Mouse (Mus musculus) heart, embryonic 14.5 days (tissue): Measurements from ENCODE around the gene Car8. TPM values are rescaled to one million over a fixed set of nuclear protein-coding genes. Genes with fewer than 3 reads are reported as not detected.
"Not testable (repeated sequence)": the region's sequence is repeated elsewhere in the genome, so short reads cannot be mapped to it uniquely, and the experiment has no call there.

Experiments used
- ATAC-seq: fragments of 200-750 bp; cut with Nextera tagmentation; 2 replicates; pipeline ENCODE4 v1.8.0; 2017; ENCODE audit warnings: low read depth, moderate TSS enrichment; ENCODE audit not compliant: insufficient number of reproducible peaks, insufficient read depth, low FRiP score
- H3K27ac ChIP-seq, 2 experiments: fragments of 200-500 bp in 1 of 2; fragments of 300-500 bp in 1 of 2; sonication (generic) in 1 of 2; replicated peaks in 1 of 2; 2 replicates each; pipeline ENCODE4 v1.5.1; 2012 to 2014; ENCODE audit warnings: low read depth in 2 of 2, low read length in 2 of 2, control low read depth in 1 of 2, mild to moderate bottlenecking in 1 of 2, mixed read lengths in 1 of 2; ENCODE audit not compliant: control insufficient read depth in 1 of 2, insufficient read depth in 1 of 2
- H3K27me3 ChIP-seq: fragments of 300-500 bp; sonication (generic); 2 replicates; pipeline ENCODE4 v1.6.1; 2014; ENCODE audit warnings: mild to moderate bottlenecking, low read length, control low read depth; ENCODE audit not compliant: control insufficient read depth, insufficient read depth
- H3K36me3 ChIP-seq: fragments of 300-500 bp; sonication (generic); 2 replicates; pipeline ENCODE4 v1.6.1; 2014; ENCODE audit warnings: mild to moderate bottlenecking, control low read depth, low read length, mixed read lengths; ENCODE audit not compliant: control insufficient read depth, insufficient read depth
- H3K4me1 ChIP-seq, 2 experiments: fragments of 200-500 bp in 1 of 2; fragments of 300-500 bp in 1 of 2; sonication (generic) in 1 of 2; 2 replicates each; pipeline ENCODE4 v1.6.1; 2012 to 2014; ENCODE audit warnings: low read length in 2 of 2, control low read depth in 1 of 2, mixed read lengths in 1 of 2; ENCODE audit not compliant: control insufficient read depth in 2 of 2, insufficient read depth in 2 of 2
- H3K4me2 ChIP-seq: fragments of 300-500 bp; sonication (generic); 2 replicates; pipeline ENCODE4 v1.6.1; 2014; ENCODE audit warnings: mild to moderate bottlenecking, low read length
- H3K4me3 ChIP-seq, 2 experiments: fragments of 200-500 bp in 1 of 2; fragments of 300-500 bp in 1 of 2; sonication (generic) in 1 of 2; 2 replicates each; pipeline ENCODE4 v1.5.1; 2012 to 2014; ENCODE audit warnings: low read length in 2 of 2, mild to moderate bottlenecking in 2 of 2, control low read depth in 1 of 2, low read depth in 1 of 2, moderate library complexity in 1 of 2; ENCODE audit not compliant: control insufficient read depth in 1 of 2, insufficient read depth in 1 of 2
- H3K9ac ChIP-seq: fragments of 300-500 bp; sonication (generic); 2 replicates; pipeline ENCODE4 v1.6.1; 2014; ENCODE audit warnings: mild to moderate bottlenecking, low read length
- H3K9me3 ChIP-seq: fragments of 300-500 bp; sonication (generic); 2 replicates; pipeline ENCODE4 v1.6.1; 2016; ENCODE audit warnings: low read length, control low read depth; ENCODE audit not compliant: control insufficient read depth
- WGBS: fragments of 180-500 bp; shearing (Covaris S2); extraction: QIAGEN DNeasy Blood & Tissue Kit; methylation state at CpG from one replicate; pipeline ENCODE4 v1.1.7; 2014; 5-methylcytosine and 5-hydroxymethylcytosine counted together
- polyA plus RNA-seq: library from polyadenylated mRNA; unstranded; fragments of >200 nt; fragmentation: Nextera tagmentation; extraction: Ambion mirVana; gene quantifications from 2 replicates; pipeline ENCODE4 v1.2.1, GENCODE M21; 2014

The Car8 gene
- polyA plus RNA-seq, 1 experiment from 2014 or later, result 11.2 TPM

DNA sequence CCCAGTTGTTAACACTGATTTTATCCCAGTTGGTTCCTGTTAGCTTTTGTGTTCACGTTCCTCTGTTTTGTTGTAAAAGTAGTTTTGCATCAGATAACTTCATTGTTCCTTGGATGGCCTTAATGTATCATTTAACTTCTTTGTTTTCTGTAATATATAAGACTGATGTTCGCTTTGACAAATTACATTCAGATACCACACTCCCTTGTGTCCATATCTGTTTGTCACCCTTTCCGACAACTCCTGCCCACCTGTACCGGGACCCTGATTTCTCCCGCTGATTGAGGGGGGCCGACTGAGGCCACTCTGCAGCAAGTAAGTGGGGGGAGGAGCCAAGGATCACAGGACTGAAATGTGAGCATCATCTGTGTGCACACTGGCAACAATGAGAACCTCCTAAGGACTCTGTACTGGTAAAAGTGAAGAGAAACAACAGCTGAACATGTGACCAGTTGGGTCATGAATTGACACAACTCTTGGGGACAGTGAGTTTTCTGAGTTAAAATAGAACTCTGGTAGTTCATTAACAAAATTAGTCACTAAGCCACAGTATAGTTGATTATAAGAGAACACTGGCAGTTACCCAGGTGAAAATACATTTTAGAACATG, 84.1 kb downstream of the Car8 start:
- Histone ChIP-seq H3K9ac (no peak overlapping the region), H3K27me3 (no peaks in the 10 kb centered on the region), H3K9me3 (no peaks in the 10 kb centered on the region), H3K4me2 (no peak overlapping the region), H3K27ac (no peak overlapping the region), H3K4me3 (no peak overlapping the region), H3K36me3 (no peaks in the 10 kb centered on the region), H3K4me1 (peaks cover 0 to 2% of the 10 kb centered on the region in 2 experiments; a peak in 1 of 4 replicates)
- ATAC-seq, result no peak
- WGBS, result 73% methylated on average over 6 of the region's 6 CpGs

DNA sequence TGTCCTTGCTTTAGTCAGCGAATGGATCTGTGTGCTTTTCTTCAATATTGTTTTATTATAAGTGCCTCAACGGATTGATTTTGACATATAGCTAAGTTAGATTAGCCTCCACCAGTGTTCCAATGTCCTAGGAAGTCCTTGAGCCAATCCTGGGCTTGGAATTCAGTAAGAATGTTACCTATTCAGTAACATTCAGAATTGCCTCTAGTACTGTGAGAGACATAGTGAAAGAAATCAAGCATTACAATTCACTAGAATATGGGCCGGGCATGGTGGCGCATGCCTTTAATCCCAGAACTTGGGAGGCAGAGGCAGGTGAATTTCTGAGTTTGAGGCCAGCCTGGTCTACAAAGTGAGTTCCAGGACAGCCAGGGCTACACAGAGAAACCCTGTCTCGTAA, 84.9 kb downstream of the Car8 start:
- not testable (repeated sequence) for H3K27ac ChIP-seq, H3K36me3 ChIP-seq, H3K4me1 ChIP-seq, H3K4me3 ChIP-seq, H3K27me3 ChIP-seq, ATAC-seq, H3K4me2 ChIP-seq, H3K9ac ChIP-seq, H3K9me3 ChIP-seq
- WGBS, result 84% methylated on average over 5 of the region's 5 CpGs

DNA sequence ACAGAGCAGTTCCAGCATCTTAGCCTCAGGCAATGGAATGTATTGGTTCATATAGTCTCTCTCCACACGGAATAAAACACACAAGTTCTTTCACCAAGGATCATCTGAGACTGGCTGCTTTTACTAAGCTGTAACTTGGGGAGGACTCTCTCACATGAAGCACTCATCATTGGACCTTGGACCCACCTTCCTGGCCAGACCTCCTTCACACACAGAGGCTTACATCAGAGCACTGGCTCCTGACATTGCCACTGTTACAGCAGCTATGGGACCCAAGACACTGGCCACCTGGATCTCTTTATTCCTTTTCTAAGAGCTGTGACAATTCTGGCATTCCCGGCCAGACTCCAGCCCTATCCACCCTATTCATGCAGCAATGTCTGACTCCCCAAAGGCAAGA, 101.4 kb downstream of the Car8 start:
- H3K27me3 ChIP-seq, result no peaks in the 10 kb centered on the region
- no peak for ATAC-seq
- WGBS, result 77% methylated on average over 2 of the region's 2 CpGs

DNA sequence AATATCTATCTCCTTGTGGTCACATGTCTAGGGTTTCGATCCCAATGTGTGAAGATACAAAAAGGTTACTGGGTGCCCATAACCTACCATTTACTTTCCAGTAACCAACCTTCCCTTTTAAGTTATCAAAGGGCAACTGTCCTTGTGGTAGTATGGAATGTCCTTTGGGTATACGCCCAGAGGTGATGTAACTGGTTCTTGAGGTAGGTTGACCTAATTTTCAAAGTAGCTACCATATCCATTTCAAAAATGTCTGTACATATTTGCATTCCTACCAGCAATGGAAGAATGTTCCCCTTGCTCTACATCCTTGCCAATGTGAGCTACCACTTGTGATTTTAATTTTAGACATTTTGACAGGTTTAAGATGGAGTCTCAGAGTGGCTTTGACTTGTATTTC, 106.8 kb downstream of the Car8 start:
- no peaks in the 10 kb centered on the region for H3K36me3 ChIP-seq

More for the DNA sequence above, 101.4 kb downstream of the Car8 start:
- Histone ChIP-seq H3K4me1 (no peaks in the 10 kb centered on the region), H3K4me2 (no peak overlapping the region), H3K9me3 (no peaks in the 10 kb centered on the region), H3K9ac (no peak overlapping the region), H3K4me3 (no peak overlapping the region), H3K27ac (no peak overlapping the region), H3K36me3 (no peaks in the 10 kb centered on the region)

DNA sequence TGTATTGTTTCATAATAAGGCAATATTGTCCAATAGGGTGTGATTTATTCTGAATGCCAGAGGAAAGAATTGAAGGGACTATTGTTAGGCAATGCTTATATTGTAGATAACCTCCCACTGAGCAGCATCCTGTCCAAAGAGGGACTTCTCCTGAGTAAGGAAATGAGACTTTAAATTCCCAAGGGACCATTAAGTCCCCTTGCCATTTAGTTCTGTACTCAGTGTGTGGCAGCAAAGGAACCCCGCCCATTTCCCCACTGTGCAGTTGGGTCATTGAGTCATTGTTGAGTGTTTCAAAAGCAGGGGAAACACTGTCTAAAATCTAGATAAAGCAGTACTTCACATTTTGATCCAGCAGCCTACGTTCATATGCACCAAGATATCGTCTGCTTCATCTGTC, 125.3 kb downstream of the Car8 start:
- Histone ChIP-seq H3K4me2 (no peak overlapping the region), H3K36me3 (no peaks in the 10 kb centered on the region), H3K9me3 (no peaks in the 10 kb centered on the region), H3K4me3 (no peak overlapping the region), H3K27ac (no peak overlapping the region), H3K27me3 (no peaks in the 10 kb centered on the region), H3K9ac (no peak overlapping the region), H3K4me1 (no peaks in the 10 kb centered on the region)
- WGBS, result 54% methylated on average over 3 of the region's 3 CpGs
- peak; percentile 59; the same call in 1 of the 2 replicates for ATAC-seq

More for the DNA sequence above, 106.8 kb downstream of the Car8 start:
- Histone ChIP-seq H3K27me3 (no peaks in the 10 kb centered on the region), H3K4me3 (no peak overlapping the region), H3K9me3 (no peaks in the 10 kb centered on the region), H3K9ac (no peak overlapping the region), H3K4me2 (no peak overlapping the region), H3K27ac (no peak overlapping the region), H3K4me1 (no peaks in the 10 kb centered on the region)
- no peak for ATAC-seq
- 83% methylated on average over 2 of the region's 2 CpGs for WGBS

DNA sequence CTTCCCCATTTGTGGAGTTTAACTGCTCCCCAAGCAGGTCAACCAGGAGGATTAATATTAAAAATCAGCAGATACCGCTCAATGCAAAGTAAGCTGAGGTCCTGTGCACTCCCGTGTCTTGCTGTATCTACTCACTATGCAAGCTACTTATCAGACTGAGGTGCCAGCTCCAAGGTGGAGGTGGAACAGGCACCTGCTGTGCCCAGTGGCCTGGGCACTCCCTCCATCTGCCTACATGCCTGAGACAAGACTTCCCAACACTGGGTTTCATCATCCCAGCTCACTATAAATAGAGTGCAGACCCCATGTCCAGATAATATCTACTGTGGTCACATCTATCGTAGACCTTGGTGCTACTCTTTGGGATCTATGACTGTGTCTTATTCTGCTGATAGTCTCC, 127.0 kb downstream of the Car8 start:
- H3K4me1 ChIP-seq, result no peaks in the 10 kb centered on the region
- 83% methylated on average over 3 of the region's 3 CpGs for WGBS
- H3K4me2 ChIP-seq, result no peak overlapping the region
- H3K4me3 ChIP-seq, result no peak overlapping the region
- no peak overlapping the region for H3K9ac ChIP-seq
- H3K27ac ChIP-seq, result no peak overlapping the region
- ATAC-seq, result no peak
- no peaks in the 10 kb centered on the region for H3K36me3 ChIP-seq
- H3K9me3 ChIP-seq, result no peaks in the 10 kb centered on the region
- no peaks in the 10 kb centered on the region for H3K27me3 ChIP-seq

DNA sequence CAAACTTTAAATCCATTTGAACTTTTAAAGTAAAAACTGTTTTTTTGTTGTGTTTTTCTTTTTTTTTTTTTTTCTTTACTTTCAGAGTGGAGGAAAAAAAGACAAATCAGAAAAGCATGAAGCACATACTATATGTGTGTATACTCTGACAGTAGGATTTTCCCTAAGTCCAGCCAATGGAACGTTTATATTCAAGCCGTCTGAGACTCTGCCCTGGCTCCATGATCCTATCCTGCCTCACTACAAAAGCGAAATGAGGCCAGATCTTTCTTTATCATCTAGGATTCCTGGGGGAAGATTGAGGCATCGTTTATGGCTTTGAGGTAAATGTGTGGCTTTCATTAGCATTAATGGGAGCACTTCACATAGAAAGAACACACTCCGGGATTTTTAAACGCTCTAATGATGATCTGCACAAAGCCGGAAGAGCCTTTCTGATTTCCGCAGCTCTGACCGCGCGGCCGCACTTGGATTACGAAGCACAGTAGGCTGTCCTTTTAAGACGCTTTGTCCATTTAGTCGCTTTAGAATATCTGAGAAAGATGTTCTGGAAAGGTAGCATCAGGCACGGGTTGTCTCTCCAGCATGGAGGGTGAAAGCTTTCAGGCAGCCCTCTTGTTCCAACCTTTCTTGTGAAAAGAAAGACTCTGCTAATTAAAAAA, 128.8 kb downstream of the Car8 start:
- no peak overlapping the region for H3K4me2 ChIP-seq
- ATAC-seq, result no peak

DNA sequence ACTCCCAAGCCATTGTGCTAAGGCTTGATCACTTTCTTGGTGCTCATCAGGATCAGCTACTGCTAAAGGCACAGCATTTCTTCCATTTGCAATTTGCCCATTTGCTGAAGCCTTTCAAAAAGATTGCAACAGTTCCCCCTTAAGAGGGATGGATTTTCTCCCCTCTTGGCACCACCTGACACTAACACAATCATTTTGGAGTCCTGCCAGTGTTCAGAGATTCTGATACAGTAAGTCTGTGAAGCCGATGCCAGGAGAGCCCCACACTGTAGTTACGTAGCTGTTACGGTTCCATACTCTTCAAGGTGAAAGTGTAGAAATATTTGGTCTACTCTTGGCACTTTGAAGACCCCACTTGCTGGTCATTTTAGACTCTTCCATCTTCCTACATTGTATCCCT, 137.4 kb downstream of the Car8 start:
- no peak for ATAC-seq
- no peaks in the 10 kb centered on the region for H3K9me3 ChIP-seq
- peak overlapping the region; percentile 14; the same call in 1 of the 2 replicates for H3K4me2 ChIP-seq
- no peak overlapping the region for H3K9ac ChIP-seq
- WGBS, result 12% methylated on average over 3 of the region's 3 CpGs
- H3K4me3 ChIP-seq, result no peak overlapping the region
- H3K27ac ChIP-seq, result no peak overlapping the region
- H3K4me1 ChIP-seq, result peaks cover 0 to 4% of the 10 kb centered on the region in 2 experiments; a peak in 2 of 4 replicates
- H3K36me3 ChIP-seq, result no peaks in the 10 kb centered on the region
- H3K27me3 ChIP-seq, result no peaks in the 10 kb centered on the region

More for the DNA sequence above, 128.8 kb downstream of the Car8 start:
- H3K9me3 ChIP-seq, result no peaks in the 10 kb centered on the region
- no peaks in the 10 kb centered on the region for H3K36me3 ChIP-seq
- H3K4me1 ChIP-seq, result no peaks in the 10 kb centered on the region
- WGBS, result 87% methylated on average over 16 of the region's 16 CpGs
- no peak overlapping the region for H3K27ac ChIP-seq
- no peaks in the 10 kb centered on the region for H3K27me3 ChIP-seq
- H3K4me3 ChIP-seq, result no peak overlapping the region
- H3K9ac ChIP-seq, result no peak overlapping the region
